Mouse (Mus musculus): ENCODE data around the gene Ms4a13. TPM values are rescaled to one million over a fixed set of nuclear protein-coding genes. Genes with fewer than 3 reads are reported as not detected.
A peak's percentile ranks its signal among the peaks of the same experiment; 100 is the strongest.
"Not testable (repeated sequence)": the region's sequence is repeated elsewhere in the genome, so short reads cannot be mapped to it uniquely, and the experiment has no call there.

Gene Ms4a13
- total RNA-seq (2017), result not detected in 2 replicates

DNA sequence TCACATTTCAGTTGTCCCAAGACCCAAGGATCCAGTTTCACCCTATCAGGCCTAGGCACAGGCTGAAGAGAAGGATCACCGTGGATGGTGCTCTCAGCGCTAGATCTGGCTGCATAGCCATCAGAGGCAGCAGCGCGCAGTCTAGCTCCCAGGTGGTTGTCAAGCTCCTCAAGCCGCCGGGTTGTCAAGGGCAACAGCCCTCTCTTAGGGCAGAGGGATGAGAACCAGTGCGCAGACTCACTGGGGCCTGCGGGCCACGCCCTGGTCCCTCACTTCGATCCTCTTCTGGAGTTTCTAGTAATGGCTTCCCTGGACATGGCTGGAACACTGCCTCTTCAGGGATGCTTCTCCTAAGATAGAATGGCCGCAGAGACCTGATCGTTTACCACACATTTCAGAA lies at the start of gene Ms4a13:
Gene Ms4a13 (minus strand): TSS at position 192 of the 400 bp plus-strand sequence.
- ATAC-seq (replicated peaks; ENCODE audit: low read depth, poor library complexity, severe bottlenecking), result no peak

GRCm38 (mm10) chr19:11244230-11244629 lies 47.7 kb upstream of the Ms4a13 start:
- peak; percentile 87 for ATAC-seq (replicated peaks; ENCODE audit: low read depth, poor library complexity, severe bottlenecking)

GRCm38 (mm10) chr19:11242560-11242959 lies 46.0 kb upstream of the Ms4a13 start:
- no peak for ATAC-seq (replicated peaks; ENCODE audit: low read depth, poor library complexity, severe bottlenecking)

DNA sequence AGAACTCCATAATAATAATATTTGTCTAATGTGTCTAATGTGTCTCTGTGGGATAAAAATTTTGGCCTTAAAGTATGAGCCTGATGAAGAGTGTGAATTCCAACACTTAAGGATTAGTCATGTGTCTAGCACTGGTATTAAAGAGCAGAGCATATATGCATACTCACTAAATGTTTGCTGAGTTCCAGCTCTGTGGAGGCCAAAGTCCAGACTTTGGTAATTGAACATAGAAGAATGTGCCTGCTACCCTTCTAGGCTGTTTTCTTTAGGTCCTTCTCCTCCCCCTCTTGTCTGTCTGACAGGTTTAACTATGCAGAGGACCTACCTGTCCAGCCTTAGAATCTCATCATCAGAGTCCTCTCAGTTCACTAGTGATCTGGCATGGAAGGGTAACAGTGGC lies 39.3 kb upstream of the Ms4a13 start:
- ATAC-seq (replicated peaks; ENCODE audit: low read depth, poor library complexity, severe bottlenecking), result no peak

GRCm38 (mm10) chr19:11234921-11235735 lies 38.6 kb upstream of the Ms4a13 start:
- ATAC-seq (replicated peaks; ENCODE audit: low read depth, poor library complexity, severe bottlenecking), result no peak

DNA sequence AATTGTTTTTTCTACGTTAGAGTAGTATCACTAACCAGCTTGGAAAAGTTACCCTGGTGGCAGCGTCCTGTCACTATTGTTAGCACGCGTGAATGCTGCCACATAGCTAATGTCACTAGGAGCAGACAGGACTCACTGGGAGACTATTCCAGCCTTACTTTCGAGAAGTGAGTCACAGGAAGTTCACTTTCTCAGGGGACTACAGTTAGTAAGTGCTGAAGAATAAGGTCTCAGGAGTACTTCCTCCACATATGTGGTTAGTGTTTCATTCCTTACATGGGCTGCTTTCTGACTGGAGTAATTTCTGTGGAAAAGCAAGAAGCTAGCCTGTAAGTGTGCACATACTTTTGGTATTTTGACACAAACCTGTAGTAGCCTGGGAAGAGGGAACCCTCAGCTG lies 37.7 kb upstream of the Ms4a13 start:
- ATAC-seq (replicated peaks; ENCODE audit: low read depth, poor library complexity, severe bottlenecking), result no peak

GRCm38 (mm10) chr19:11232348-11232747 lies 35.8 kb upstream of the Ms4a13 start, which contains the start of gene Ms4a12:
Gene Ms4a12, minus strand, starts transcription at chr19:11232448.
- no peak for ATAC-seq (replicated peaks; ENCODE audit: low read depth, poor library complexity, severe bottlenecking)

GRCm38 (mm10) chr19:11192552-11192951 lies 4.0 kb downstream of the Ms4a13 start:
- ATAC-seq (replicated peaks; ENCODE audit: low read depth, poor library complexity, severe bottlenecking), result peak; percentile 52; the same call in 1 of the 2 replicates

- ATAC-seq (replicated peaks; ENCODE audit: low read depth, poor library complexity, severe bottlenecking), result no peak
Observed at GRCm38 (mm10) chr19:11184121-11184520, 12.4 kb downstream of the Ms4a13 start.

DNA sequence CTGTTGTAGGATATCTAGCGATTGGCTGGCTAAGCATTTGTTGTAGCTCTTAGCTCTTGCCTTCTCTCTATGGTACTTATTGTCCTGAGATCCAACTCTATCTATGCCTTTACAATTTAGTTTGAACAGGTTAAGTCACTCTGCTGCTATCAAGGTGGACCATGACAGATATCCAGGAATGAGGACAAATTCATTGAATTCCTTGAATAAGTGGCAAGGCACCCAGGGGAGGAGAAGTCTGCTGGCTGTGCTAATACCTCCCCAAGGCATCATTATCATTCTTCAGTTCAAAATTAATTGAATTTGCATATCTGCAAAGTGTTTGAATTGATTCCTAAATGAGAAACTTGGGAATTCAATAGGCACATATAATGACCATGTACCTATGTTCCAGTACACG lies 19.1 kb downstream of the Ms4a13 start:
- ATAC-seq (replicated peaks; ENCODE audit: low read depth, poor library complexity, severe bottlenecking), result no peak

GRCm38 (mm10) chr19:11165172-11165571 lies 31.4 kb downstream of the Ms4a13 start, which contains the start of gene 1700025F22Rik:
Gene 1700025F22Rik, minus strand, starts transcription at chr19:11165320.
- peak; percentile 83 for ATAC-seq (replicated peaks; ENCODE audit: low read depth, poor library complexity, severe bottlenecking)

- ATAC-seq (replicated peaks; ENCODE audit: low read depth, poor library complexity, severe bottlenecking), result not testable (repeated sequence)
Observed at GRCm38 (mm10) chr19:11157890-11158289, 38.6 kb downstream of the Ms4a13 start.

- ATAC-seq (replicated peaks; ENCODE audit: low read depth, poor library complexity, severe bottlenecking), result no peak
Observed at GRCm38 (mm10) chr19:11135336-11135735, 61.2 kb downstream of the Ms4a13 start.

GRCm38 (mm10) chr19:11134852-11135251 lies 61.7 kb downstream of the Ms4a13 start:
- no peak for ATAC-seq (replicated peaks; ENCODE audit: low read depth, poor library complexity, severe bottlenecking)

DNA sequence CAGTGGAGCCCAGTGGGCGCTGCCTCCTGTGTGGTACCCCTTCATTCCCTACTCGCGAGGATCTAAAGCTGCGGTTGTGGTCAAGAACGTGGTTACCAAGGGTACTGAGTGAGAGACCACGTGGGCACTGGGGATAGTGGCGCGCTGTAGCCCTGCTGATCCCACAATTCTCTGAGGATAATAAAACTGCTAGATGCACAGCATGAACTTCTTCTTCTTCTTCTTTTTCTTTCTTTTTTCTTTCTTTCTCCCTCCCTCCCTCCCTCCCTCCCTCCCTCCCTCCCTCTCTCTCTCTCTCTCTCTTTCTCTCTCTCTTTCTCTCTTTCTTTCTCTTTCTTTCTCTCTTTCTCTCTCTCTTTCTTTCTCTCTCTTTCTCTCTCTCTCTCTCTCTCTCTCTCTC lies 65.8 kb downstream of the Ms4a13 start, which contains the start of gene 1700017D01Rik:
Gene 1700017D01Rik (minus strand): TSS at position 101 of the 400 bp plus-strand sequence.
- not testable (repeated sequence) for ATAC-seq (replicated peaks; ENCODE audit: low read depth, poor library complexity, severe bottlenecking)

- no peak for ATAC-seq (replicated peaks; ENCODE audit: low read depth, poor library complexity, severe bottlenecking)
Observed at GRCm38 (mm10) chr19:11129702-11130101, 66.8 kb downstream of the Ms4a13 start.

- ATAC-seq (replicated peaks; ENCODE audit: low read depth, poor library complexity, severe bottlenecking), result peak; percentile 97
Observed at GRCm38 (mm10) chr19:11121016-11121420, 75.5 kb downstream of the Ms4a13 start.

Other genes with a start within 250 kb of the Ms4a13 start
- gene Ccdc86, start 247.5 kb downstream of the Ms4a13 start, total RNA-seq (2017), result 13.9 and 21.4 TPM in 2 replicates
- gene Ms4a10, start 222.1 kb downstream of the Ms4a13 start, total RNA-seq (2017), result not detected in 2 replicates
- not detected in 2 replicates for gene Ms4a15, start 203.5 kb downstream of the Ms4a13 start, total RNA-seq (2017)
- gene Ms4a18, start 178.7 kb downstream of the Ms4a13 start, total RNA-seq (2017), result not detected in 2 replicates
- not detected in 2 replicates for gene Ms4a8a, start 115.6 kb downstream of the Ms4a13 start, total RNA-seq (2017)
- gene 1700017D01Rik, start 65.9 kb downstream of the Ms4a13 start, total RNA-seq (2017), result not detected in 2 replicates
- not detected in 2 replicates for gene 1700025F22Rik, start 31.4 kb downstream of the Ms4a13 start, total RNA-seq (2017)
- gene Ms4a12, start 35.7 kb upstream of the Ms4a13 start, total RNA-seq (2017), result not detected in 2 replicates
- not detected in 2 replicates for gene Ms4a1, start 69.5 kb upstream of the Ms4a13 start, total RNA-seq (2017)
- gene Ms4a5, start 87.1 kb upstream of the Ms4a13 start, total RNA-seq (2017), result not detected in 2 replicates
- not detected in 2 replicates for gene Ms4a14, start 117.7 kb upstream of the Ms4a13 start, total RNA-seq (2017)
- 0.09 TPM in 1 of 2 replicates, not detected in the other for gene Ms4a7, start 139.4 kb upstream of the Ms4a13 start, total RNA-seq (2017)
- not detected in 2 replicates for gene Ms4a4a, start 178.8 kb upstream of the Ms4a13 start, total RNA-seq (2017)
- 7.3 and 25.8 TPM in 2 replicates for gene Ms4a4c, start 208.0 kb upstream of the Ms4a13 start, total RNA-seq (2017)
- gene Ms4a4b, start 246.8 kb upstream of the Ms4a13 start, total RNA-seq (2017), result 3.1 and 10.3 TPM in 2 replicates